Mouse (Mus musculus) 416B (cell line): Measurements from ENCODE around the gene Ccdc6.

Source experiments
- DNase-seq: peaks from one replicate; pipeline ENCODE4 v3.0.0; 2011; ENCODE audit warnings: low read depth

Ccdc6 gene

DNA sequence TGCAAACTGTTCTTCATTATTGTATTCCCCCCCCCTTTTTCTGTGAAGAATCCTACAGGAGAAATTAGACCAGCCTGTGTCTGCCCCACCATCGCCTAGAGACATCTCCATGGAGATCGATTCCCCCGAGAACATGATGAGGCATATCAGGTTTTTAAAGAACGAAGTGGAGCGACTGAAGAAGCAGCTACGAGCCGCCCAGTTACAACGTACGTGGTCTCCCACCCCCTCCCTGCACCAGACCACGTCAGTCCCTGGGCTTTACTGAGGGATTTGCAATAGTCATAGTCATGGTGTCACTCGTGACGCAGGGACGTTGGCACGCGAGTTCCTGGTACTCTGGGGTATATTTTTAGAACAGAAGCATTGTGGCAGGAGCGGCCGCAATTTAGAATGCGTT lies 72.1 kb downstream of the Ccdc6 start:
- DNase-seq = no peak

- peak; percentile 56 for DNase-seq
These were observed 76.4 kb downstream of the Ccdc6 start for GRCm38 (mm10) chr10:70173314-70173713.

GRCm38 (mm10) chr10:70174494-70175190 lies 77.7 kb downstream of the Ccdc6 start:
- no peak for DNase-seq

DNA sequence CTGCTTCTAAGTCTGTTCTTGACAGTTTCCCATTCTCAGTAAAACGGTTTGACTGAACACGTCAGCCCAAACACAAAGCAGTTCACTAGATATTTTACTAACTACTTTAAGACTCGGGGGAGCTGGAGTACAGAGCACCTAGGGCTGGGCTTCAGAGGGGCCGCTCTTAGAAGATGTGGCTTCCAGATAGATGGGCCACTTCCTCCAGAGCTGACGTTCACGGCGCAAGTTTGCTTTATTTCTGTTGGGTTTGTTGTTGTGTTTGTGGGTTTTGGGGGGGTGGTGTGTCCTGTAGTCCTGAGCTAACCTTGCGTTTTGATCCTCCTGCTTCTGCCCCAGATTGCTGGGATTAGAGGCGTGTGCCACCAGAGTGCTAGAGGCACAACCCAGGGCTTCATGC lies 83.8 kb downstream of the Ccdc6 start:
- peak; percentile 51 for DNase-seq

DNA sequence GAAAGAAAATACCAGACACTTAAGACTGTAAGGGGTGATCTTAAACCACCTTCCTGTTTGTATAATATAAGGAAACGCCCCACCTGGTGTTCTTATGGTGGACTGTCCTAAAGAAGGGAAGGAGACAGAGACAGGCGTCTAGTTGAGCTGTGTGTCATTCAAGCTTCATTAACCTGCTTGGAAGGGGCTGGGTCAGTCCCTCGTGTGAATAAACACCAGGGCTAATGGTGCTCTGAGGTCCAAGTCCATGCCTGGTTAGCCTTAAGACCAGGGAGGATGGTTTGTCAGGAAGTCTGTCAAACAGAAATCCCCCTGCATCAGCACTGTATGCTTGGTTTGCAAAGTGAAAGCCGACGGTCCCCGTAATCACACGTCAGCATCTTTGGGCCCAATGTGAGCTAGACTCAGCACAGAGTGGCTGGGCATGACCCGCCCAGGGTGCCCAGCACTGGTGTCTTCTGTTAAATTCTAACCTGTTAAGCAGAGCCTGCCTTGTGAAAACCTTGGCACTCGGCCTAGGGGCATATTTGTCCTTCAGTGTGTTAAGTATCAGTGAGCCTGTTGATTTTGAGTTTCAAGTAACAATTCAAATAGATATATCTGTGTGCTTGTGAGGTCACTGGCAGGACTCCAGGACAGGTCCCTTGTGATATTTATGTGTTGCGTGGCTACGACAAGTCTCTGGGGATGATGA lies 84.5 kb downstream of the Ccdc6 start:
- no peak for DNase-seq

DNA sequence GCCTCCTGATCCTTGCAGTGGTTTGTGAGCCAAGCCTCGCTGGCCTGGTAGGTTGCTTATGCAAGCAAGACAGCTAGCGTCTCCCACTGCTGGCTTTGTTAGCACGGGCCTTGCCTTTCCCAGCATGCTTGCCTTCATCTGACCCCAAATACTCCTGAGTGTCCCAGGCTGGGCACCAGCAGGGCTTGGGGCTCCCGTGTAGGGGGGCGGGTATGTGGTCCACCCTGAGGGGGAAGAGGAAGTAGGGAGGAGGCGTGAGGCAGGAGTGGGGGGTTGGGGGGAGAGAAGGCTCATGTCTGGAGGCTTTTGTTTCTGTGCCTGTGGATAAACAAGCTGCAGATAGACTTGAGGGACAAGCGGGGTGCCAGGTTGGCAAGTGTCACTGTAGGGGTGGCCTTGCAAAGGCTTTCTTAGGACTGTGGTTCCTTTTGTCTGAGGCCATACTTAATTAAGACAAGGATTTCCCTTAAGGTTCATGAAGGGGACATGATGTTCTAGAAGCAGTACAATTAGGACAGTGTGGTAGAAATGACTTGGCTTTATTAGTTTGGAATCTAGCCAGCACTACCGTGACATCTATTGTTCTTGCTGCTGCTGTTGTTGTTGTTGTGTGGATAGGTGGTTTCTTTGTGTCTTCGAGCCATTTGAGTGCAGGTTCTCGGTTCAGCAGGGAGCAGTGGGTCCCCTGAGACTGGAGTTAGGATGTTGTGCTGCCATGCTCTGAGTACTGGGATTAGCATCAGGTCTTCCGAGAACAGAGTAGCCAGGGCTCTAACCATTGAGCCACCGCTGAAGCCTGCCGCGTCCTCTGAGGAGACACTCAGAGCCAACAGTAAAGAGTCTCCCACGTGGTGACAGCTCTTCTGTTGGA lies 86.5 kb downstream of the Ccdc6 start:
- no peak for DNase-seq

GRCm38 (mm10) chr10:70186136-70186535 lies 89.2 kb downstream of the Ccdc6 start:
- DNase-seq = peak; percentile 16

- no peak for DNase-seq
These were observed 89.7 kb downstream of the Ccdc6 start for GRCm38 (mm10) chr10:70186586-70186985.

DNA sequence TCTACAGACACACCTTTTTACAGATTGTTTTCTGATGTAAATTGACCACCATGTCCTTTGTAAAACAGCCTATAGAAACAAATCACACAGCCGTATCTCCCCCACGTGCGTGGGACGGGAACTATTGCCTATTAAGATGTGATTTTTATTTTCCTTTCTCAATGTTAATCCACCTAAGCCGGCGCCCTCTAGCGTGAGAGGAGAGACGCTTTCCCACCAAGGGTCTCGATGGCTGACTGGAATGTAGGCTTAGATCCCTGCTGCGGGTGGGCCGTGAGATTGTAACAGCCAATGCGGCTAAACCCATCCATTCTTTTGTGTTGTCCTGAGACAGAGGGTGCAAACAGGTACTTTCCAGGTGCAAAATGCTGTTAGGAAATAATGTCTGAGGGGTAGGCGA lies 92.9 kb downstream of the Ccdc6 start:
- no peak for DNase-seq

DNA sequence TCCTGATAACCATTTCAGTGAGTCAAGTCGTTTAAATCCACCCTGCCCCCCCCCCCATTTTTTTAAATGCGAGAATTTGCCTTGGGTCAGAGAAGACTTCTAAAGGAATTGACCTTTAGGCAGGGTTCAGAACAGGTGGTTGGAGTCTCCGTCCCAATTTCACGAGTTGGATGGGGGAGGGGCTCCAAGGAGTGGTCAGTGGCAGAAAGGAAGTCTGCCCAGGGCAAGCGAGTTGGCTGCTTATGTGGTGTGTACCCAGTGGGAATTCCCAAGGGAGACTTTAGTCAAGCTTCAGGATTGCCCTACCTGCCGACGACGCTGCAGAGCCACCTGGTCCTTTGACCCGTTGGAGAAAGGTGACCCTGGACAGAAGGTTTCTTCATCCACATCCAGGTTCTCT lies 97.4 kb downstream of the Ccdc6 start:
- DNase-seq = no peak

DNA sequence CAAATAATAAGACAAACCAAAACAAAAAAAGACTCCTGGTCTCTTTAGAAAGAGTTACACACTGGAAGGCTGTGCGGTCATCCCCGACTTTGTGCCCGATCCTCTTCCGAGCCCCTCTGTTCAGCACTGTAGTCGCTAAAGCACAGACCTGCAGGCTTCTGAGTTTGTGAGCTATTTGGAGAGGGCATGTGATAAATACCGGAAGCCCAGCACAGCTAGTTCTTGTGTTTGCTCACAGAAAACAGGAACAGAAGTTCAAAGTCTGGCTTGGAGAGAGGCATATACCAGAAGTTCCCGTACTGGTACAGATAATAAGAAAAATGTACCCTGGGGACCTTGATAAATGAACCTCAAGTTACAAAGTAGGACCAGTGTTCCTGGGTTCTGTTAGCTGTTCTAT lies 98.4 kb downstream of the Ccdc6 start:
- no peak for DNase-seq

DNA sequence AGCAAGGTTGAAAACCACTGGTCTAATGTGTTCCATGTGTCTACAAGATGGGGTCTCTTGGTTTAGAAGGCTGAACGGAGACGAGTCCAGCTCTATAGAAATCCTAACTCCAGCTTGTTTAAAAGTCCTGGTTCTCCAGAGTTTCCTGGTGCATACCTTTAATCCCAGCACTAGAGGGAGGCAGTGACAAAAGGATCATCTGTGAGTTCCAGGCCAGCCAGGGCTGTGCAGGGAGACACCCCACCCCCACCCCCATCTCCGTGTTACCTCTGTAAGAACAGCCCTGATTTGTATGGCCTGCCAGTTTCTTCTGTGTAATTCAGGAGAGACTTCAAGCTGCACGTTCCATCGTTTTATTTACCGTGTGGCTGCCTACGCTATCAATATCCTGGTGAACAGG lies 98.9 kb downstream of the Ccdc6 start:
- DNase-seq = peak; percentile 15

DNA sequence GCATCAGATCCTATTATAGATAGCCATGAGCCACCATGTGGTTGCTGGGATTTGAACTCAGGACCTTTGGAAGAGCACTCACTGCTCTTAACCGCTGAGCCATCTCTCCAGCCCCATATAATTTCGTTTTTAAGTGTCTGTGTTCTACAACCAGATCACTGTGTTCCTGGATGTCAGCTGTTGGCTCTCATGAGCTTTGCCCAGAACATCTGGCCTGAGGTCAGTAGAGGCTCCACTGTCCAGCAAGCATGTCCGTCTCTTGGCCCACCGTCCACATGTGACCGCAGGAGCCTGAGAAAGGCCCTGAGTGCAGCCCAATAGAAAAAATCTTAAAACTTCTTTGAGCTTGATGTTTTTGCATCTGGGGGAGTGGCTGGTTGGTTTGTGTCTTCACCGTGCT lies 99.7 kb downstream of the Ccdc6 start:
- DNase-seq = no peak

- no peak for DNase-seq
These were observed 100.7 kb downstream of the Ccdc6 start for GRCm38 (mm10) chr10:70197601-70198000.

DNA sequence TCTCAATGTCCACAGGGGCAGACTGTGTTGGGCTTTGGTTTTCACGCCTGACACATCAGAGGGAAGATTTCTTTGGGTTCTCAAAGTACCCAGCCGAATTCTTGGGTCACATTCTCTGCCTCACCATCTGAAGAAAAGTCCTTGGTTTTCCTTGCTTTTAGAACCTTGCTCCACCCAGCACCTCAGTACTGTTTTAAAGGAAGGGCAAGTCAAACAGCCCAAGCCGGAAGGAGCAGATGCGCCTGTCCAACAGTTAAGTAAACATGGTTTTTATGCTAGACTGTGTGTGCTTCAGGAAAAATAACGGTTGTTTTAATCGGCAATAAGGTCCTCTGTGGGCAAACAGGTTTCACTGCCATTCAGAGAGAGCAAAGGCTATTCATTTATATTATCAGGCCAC lies 101.1 kb downstream of the Ccdc6 start:
- DNase-seq = no peak

- DNase-seq = peak; percentile 49
These were observed 102.1 kb downstream of the Ccdc6 start for GRCm38 (mm10) chr10:70198951-70199463.

GRCm38 (mm10) chr10:70199466-70200210 lies 102.7 kb downstream of the Ccdc6 start:
- peak; percentile 78 for DNase-seq

DNA sequence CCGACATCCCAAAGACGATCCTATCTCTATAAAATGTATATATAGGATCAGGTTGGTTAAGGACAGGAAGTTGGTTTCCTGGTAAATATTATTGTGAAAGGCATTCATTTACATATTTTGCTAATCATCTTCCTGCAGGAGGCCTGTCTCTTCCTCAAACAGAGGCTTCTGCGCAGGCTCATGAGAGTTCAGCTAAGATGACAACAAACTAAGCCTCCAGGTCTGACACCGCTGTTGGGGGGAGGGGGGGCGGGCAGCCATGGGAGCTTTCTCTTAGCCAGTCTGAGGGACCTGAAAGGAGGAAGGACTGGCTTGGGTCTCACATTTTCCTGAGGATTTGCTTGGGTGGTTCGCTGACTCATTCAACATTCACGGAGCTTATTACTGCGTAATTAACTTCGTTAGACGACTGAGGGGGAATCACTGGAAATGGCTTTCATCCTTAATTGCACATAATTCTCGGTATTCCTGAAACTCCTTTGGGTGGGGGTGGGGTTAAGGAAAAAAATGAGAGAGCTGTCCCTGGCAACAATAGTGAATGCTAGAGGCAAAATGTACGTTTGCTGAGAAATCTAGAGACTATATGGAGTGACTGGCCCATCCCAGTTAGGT lies 104.1 kb downstream of the Ccdc6 start:
- DNase-seq = peak; percentile 85

DNA sequence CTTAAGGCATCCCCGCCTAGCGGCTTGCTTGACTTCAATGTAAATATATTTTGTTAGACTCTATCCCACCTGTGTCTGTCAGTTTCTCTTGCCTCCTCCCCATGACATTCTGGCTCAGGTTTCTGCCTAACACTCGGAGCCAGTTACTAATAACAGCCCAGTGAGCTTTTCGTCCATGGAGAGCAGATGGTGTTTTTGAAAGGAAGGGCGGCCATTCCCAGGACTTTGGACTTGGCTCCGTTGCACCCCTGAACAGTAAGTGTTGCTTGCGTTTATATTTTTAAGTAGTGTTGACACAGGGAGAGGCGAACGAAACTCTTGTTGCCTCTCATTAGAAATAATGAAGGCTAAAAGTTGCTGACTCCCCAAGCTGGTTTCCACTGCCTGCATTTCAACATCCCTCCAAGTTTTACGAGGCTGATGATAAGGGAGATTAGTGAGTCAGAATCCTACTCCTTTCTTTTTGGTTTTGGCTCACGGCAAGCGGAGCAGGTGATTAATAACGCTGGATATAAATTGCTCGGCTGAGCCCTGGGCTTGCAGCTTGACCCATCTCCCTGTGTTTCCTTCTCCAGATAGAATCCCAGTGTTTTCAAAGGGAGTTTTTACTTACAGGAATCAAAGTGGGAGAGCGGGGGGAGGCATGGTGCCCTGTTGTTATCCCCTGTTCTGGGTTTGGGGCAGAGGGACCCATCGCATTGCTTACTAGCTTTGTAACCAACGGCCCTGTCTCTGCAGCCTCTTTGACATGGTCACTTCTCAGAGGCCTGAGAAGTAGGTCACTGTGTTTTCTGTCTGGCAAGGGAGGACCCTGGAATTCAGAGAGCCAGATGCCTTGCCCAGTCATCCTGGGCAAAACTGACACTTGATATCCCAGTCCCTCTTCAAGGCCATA lies 107.8 kb downstream of the Ccdc6 start, which contains the start of gene Mrln:
Gene Mrln, plus strand, starts transcription at position 160 of the 895 bp plus-strand sequence.
- DNase-seq = no peak

DNA sequence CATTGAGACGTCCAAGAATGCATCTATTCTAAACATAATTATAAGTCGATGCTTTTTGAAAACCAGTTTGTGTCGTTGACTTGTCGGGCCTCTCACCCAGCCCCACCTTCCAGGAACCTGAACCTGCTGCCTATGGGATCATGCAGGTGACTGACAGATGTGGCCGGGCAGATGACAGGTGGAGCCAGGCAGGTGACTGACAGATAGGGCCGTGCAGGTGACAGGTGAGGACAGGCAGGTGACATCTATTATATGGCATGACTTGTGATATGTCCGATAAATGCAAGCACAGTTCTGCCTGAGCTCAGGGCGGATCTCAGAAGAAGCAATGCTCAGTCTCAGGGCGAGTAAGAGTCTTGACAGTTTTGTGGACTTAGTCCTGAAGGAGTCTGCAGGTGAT lies 114.4 kb downstream of the Ccdc6 start:
- no peak for DNase-seq
